Mouse (Mus musculus): ENCODE measurements around the gene Rwdd3. TPM values are rescaled to one million over a fixed set of nuclear protein-coding genes. Genes with fewer than 3 reads are reported as not detected.

The Rwdd3 gene
- total RNA-seq, 2 experiments from 2014 or later, result 4.4 to 11.5 TPM

Other genes starting within 250 kb of the Rwdd3 start
- gene Tmem56, start 111.4 kb upstream of the Rwdd3 start, total RNA-seq (2014; fragmentation: Nextera tagmentation), result 47.9 and 54.0 TPM in 2 replicates
- 22.1 and 29.1 TPM in 2 replicates for gene Tmem56, start 111.4 kb upstream of the Rwdd3 start, total RNA-seq (2017)
- 14.1 and 23.4 TPM in 2 replicates for gene Alg14, start 120.1 kb upstream of the Rwdd3 start, total RNA-seq (2014; fragmentation: Nextera tagmentation)
- gene Alg14, start 120.1 kb upstream of the Rwdd3 start, total RNA-seq (2017), result 8.4 and 18.8 TPM in 2 replicates